8 mouse cellular contexts compared by ENCODE assay signal in genomic region chr6:34909631-34910345, GRCm38 (mm10). TPM values are rescaled to one million over a fixed set of nuclear protein-coding genes. Genes with fewer than 3 reads are reported as not detected.
DNase-seq lines count a peak whose midpoint lies in the region; ATAC-seq and TF ChIP-seq lines count a peak whose summit lies in the region.

No protein-coding gene starts in this region.

- peak overlapping the region; percentile 84 for H3K9ac ChIP-seq in heart, embryonic 11.5 days (ENCODE audit: low read depth, low read length)
- peak overlapping the region; percentile 85 for H3K9ac ChIP-seq in ES-E14 (ENCODE audit: insufficient read depth, low read depth, low read length, poor library complexity, severe bottlenecking)
- peak overlapping the region; percentile 71 for H3K9ac ChIP-seq in liver, postnatal 0 days (replicated peaks)

- no peak for TF ChIP-seq CTCF in liver, postnatal 0 days (IDR thresholded peaks at IDR 0.05; ENCODE audit: low read depth)

- H3K4me3 ChIP-seq in heart, embryonic 11.5 days (ENCODE audit: low read depth, low read length): peak overlapping the region; percentile 88
- H3K4me3 ChIP-seq in ES-E14 (ENCODE audit: insufficient read depth in 1 of 2, low read depth in 1 of 2, low read length in 2 of 2, poor library complexity in 1 of 2, severe bottlenecking in 1 of 2): peak overlapping the region; percentile 97 to 100
- peak overlapping the region; percentile 78 for H3K4me3 ChIP-seq in hindbrain, embryonic 10.5 days
- H3K4me3 ChIP-seq in liver, postnatal 0 days (ENCODE audit: low read depth, low read length): peak overlapping the region; percentile 68

- no peak for DNase-seq in heart, adult 18-20 months
- DNase-seq in ES-E14 (ENCODE audit: low read depth, low spot score): no peak
- DNase-seq in hindbrain, embryonic 10.5 days (ENCODE audit: low spot score): no peak
- DNase-seq in liver, postnatal 0 days: no peak
- DNase-seq in embryo, embryonic 10.5 days (ENCODE audit: low spot score): no peak
- DNase-seq in gastrocnemius, postnatal 25 days: no peak
- no peak for DNase-seq in adrenal gland, postnatal 25 days

- in situ Hi-C loops in ES-E14 (cut with MboI; ENCODE audit: low sequenced_read_pairs in 2 of 2, unreplicated experiment in 2 of 2): no loop called here

- H3K36me3 ChIP-seq in heart, embryonic 11.5 days (ENCODE audit: control insufficient read depth, insufficient read depth, low read length): peaks cover 12% of the 10 kb centered on the region; the same call in 1 of the 2 replicates
- peaks cover 10% of the 10 kb centered on the region for H3K36me3 ChIP-seq in ES-E14 (ENCODE audit: control insufficient read depth, insufficient read depth, low read length, poor library complexity, severe bottlenecking)
- peaks cover 43% of the 10 kb centered on the region for H3K36me3 ChIP-seq in hindbrain, embryonic 10.5 days
- peaks cover 32% of the 10 kb centered on the region for H3K36me3 ChIP-seq in liver, postnatal 0 days (replicated peaks; ENCODE audit: insufficient read depth, low read length)

- 0 out of 2 replicates have a peak overlapping the region, but pooled peaks have one; percentile 89 for H3K27ac ChIP-seq in heart, embryonic 11.5 days (ENCODE audit: low read depth, low read length)
- no peak overlapping the region for H3K27ac ChIP-seq in ES-E14 (ENCODE audit: insufficient read depth, low read depth, low read length, poor library complexity, severe bottlenecking)
- peak overlapping the region; percentile 92 for H3K27ac ChIP-seq in hindbrain, embryonic 10.5 days
- H3K27ac ChIP-seq in liver, postnatal 0 days (ENCODE audit: low read depth): peak overlapping the region; percentile 55

- H3K4me2 ChIP-seq in heart, embryonic 11.5 days: peak overlapping the region; percentile 84
- peak overlapping the region; percentile 75 for H3K4me2 ChIP-seq in liver, postnatal 0 days (ENCODE audit: low read depth, low read length)

- no peaks in the 10 kb centered on the region for H3K9me3 ChIP-seq in heart, embryonic 11.5 days (replicated peaks; ENCODE audit: control insufficient read depth, low read length)
- H3K9me3 ChIP-seq in ES-E14 (ENCODE audit: control insufficient read depth, insufficient read depth, low read depth, low read length): no peaks in the 10 kb centered on the region
- H3K9me3 ChIP-seq in hindbrain, embryonic 10.5 days: no peaks in the 10 kb centered on the region
- H3K9me3 ChIP-seq in liver, postnatal 0 days (ENCODE audit: low read length): no peaks in the 10 kb centered on the region

- peaks cover 18% of the 10 kb centered on the region for H3K4me1 ChIP-seq in heart, embryonic 11.5 days (ENCODE audit: control insufficient read depth, insufficient read depth, low read length)
- peaks cover 1 to 3% of the 10 kb centered on the region in 2 experiments; a peak in 2 of 4 replicates for H3K4me1 ChIP-seq in ES-E14 (ENCODE audit: control insufficient read depth in 2 of 2, insufficient read depth in 2 of 2, low read length in 2 of 2, poor library complexity in 1 of 2)
- H3K4me1 ChIP-seq in hindbrain, embryonic 10.5 days (replicated peaks): peaks cover 20% of the 10 kb centered on the region
- peaks cover 34% of the 10 kb centered on the region for H3K4me1 ChIP-seq in liver, postnatal 0 days (ENCODE audit: insufficient read depth)

- TF ChIP-seq EP300 in liver, postnatal 0 days (IDR thresholded peaks at IDR 0.05; ENCODE audit: low read depth): no peak

- WGBS in heart, embryonic 11.5 days (ENCODE audit: insufficient replicate concordance): 42% methylated on average over 8 of the region's 8 CpGs
- 57% methylated on average over 8 of the region's 8 CpGs for WGBS in hindbrain, embryonic 10.5 days
- 44% methylated on average over 8 of the region's 8 CpGs for WGBS in liver, postnatal 0 days (ENCODE audit: insufficient replicate concordance)

- ATAC-seq in heart, embryonic 11.5 days (replicated peaks; ENCODE audit: insufficient number of reproducible peaks, low FRiP score, low TSS enrichment): no peak
- ATAC-seq in liver, postnatal 0 days: no peak

- no peaks in the 10 kb centered on the region for H3K27me3 ChIP-seq in heart, embryonic 11.5 days (ENCODE audit: control insufficient read depth, insufficient read depth, low read length)
- no peaks in the 10 kb centered on the region for H3K27me3 ChIP-seq in hindbrain, embryonic 10.5 days (ENCODE audit: insufficient read depth, poor library complexity, severe bottlenecking)
- H3K27me3 ChIP-seq in liver, postnatal 0 days (ENCODE audit: insufficient read depth, low read length): no peaks in the 10 kb centered on the region

TF ChIP-seq in ES-E14, 5 proteins besides CTCF, POLR2A, EP300 and RAD21:
- TF ChIP-seq HCFC1 (IDR thresholded peaks at IDR 0.05; ENCODE audit: borderline replicate concordance, insufficient read depth, low read length) (no peak), CHD2 (IDR thresholded peaks at IDR 0.05; ENCODE audit: low read depth, low read length) (no peak), MAFK (IDR thresholded peaks at IDR 0.05; ENCODE audit: insufficient read depth, low read depth, low read length) (no peak), ZC3H11A (IDR thresholded peaks at IDR 0.05; ENCODE audit: borderline replicate concordance, low read depth, low read length) (no peak), ZNF384 (IDR thresholded peaks at IDR 0.05; ENCODE audit: low read depth, low read length) (no peak)
TF ChIP-seq in ES-E14: peak in this region for 0.

RNA-seq across cellular contexts. Expression of gene Wdr91, which starts 0.9 kb away (rescaled TPM):
- polyA plus RNA-seq in heart, embryonic 11.5 days (2014; fragmentation: Nextera tagmentation; extraction: Ambion mirVana): 12.4 and 13.0 TPM in 2 replicates
- 10 to 100 TPM; 14.1 to 14.5 TPM for total RNA-seq in heart, adult 18-20 months (2021)
- 20.4 and 22.6 TPM in 2 replicates for total RNA-seq in ES-E14 (2012; rRNA removed)
- 13.5 and 14.3 TPM in 2 replicates for polyA plus RNA-seq in hindbrain, embryonic 10.5 days (2016; fragmentation: Nextera tagmentation; extraction: Ambion mirVana)
- 5.5 and 5.7 TPM in 2 replicates for polyA plus RNA-seq in liver, postnatal 0 days (2015; fragmentation: Nextera tagmentation; extraction: Ambion mirVana)
- total RNA-seq in gastrocnemius, postnatal 25 days (2021): 1 to 10 TPM; 5.1 to 5.8 TPM
- total RNA-seq in adrenal gland, postnatal 25 days (2021): 12.4 and 16.6 TPM in 2 replicates

RNA-seq across cellular contexts. Expression of gene Stra8, which starts 10.2 kb away (rescaled TPM):
- not detected in 2 replicates for polyA plus RNA-seq in heart, embryonic 11.5 days (2014; fragmentation: Nextera tagmentation; extraction: Ambion mirVana)
- total RNA-seq in heart, adult 18-20 months (2021): not detected
- total RNA-seq in ES-E14 (2012; rRNA removed): 5.1 and 23.8 TPM in 2 replicates
- polyA plus RNA-seq in hindbrain, embryonic 10.5 days (2016; fragmentation: Nextera tagmentation; extraction: Ambion mirVana): not detected in 2 replicates
- not detected in 2 replicates for polyA plus RNA-seq in liver, postnatal 0 days (2015; fragmentation: Nextera tagmentation; extraction: Ambion mirVana)
- total RNA-seq in gastrocnemius, postnatal 25 days (2021): not detected
- total RNA-seq in adrenal gland, postnatal 25 days (2021): not detected in 2 replicates

RNA-seq across cellular contexts. Expression of gene Cyren, which starts 31.9 kb away (rescaled TPM):
- 10.2 and 11.2 TPM in 2 replicates for polyA plus RNA-seq in heart, embryonic 11.5 days (2014; fragmentation: Nextera tagmentation; extraction: Ambion mirVana)
- 1 to 10 TPM; 3.6 to 5.2 TPM for total RNA-seq in heart, adult 18-20 months (2021)
- total RNA-seq in ES-E14 (2012; rRNA removed): 2.9 and 4.3 TPM in 2 replicates
- 17.9 and 18.4 TPM in 2 replicates for polyA plus RNA-seq in hindbrain, embryonic 10.5 days (2016; fragmentation: Nextera tagmentation; extraction: Ambion mirVana)
- 4.5 and 4.9 TPM in 2 replicates for polyA plus RNA-seq in liver, postnatal 0 days (2015; fragmentation: Nextera tagmentation; extraction: Ambion mirVana)
- total RNA-seq in gastrocnemius, postnatal 25 days (2021): 1 to 10 TPM; 2.6 to 4.1 TPM
- 8.5 and 11.4 TPM in 2 replicates for total RNA-seq in adrenal gland, postnatal 25 days (2021)

RNA-seq across cellular contexts. Expression of gene Tmem140, which starts 46.8 kb away (rescaled TPM):
- polyA plus RNA-seq in heart, embryonic 11.5 days (2014; fragmentation: Nextera tagmentation; extraction: Ambion mirVana): 0.39 and 0.62 TPM in 2 replicates
- total RNA-seq in heart, adult 18-20 months (2021): 10 to 100 TPM; 26.5 to 32.4 TPM
- 0.74 and 1.8 TPM in 2 replicates for total RNA-seq in ES-E14 (2012; rRNA removed)
- 1.6 and 1.9 TPM in 2 replicates for polyA plus RNA-seq in hindbrain, embryonic 10.5 days (2016; fragmentation: Nextera tagmentation; extraction: Ambion mirVana)
- polyA plus RNA-seq in liver, postnatal 0 days (2015; fragmentation: Nextera tagmentation; extraction: Ambion mirVana): 12.6 and 17.0 TPM in 2 replicates
- 10 to 100 TPM; 15.5 to 24.0 TPM for total RNA-seq in gastrocnemius, postnatal 25 days (2021)
- total RNA-seq in adrenal gland, postnatal 25 days (2021): 10.5 and 18.9 TPM in 2 replicates
